Mouse (Mus musculus) thymus, postnatal 25 days (tissue): ENCODE results near the gene Zmat5.

Experiments used
- DNase-seq: peaks from one replicate; pipeline ENCODE4 v3.0.0; 2022

The Zmat5 gene

GRCm38 (mm10) chr11:4704072-4704964, at the start of gene Zmat5, which contains the start of gene Uqcr10:
Gene Zmat5, plus strand, starts transcription at chr11:4704678.
Gene Uqcr10, minus strand, starts transcription at chr11:4704342.
- DNase-seq: peak; percentile 91

- no peak for DNase-seq
Measured at GRCm38 (mm10) chr11:4659818-4660217, 44.7 kb upstream of the Zmat5 start.

- no peak for DNase-seq
Measured at GRCm38 (mm10) chr11:4660309-4661025, 44.0 kb upstream of the Zmat5 start.

- DNase-seq: no peak
Measured at GRCm38 (mm10) chr11:4661324-4661723, 43.2 kb upstream of the Zmat5 start.

GRCm38 (mm10) chr11:4661871-4662495, 42.5 kb upstream of the Zmat5 start:
- DNase-seq: no peak

- DNase-seq: no peak
Measured at GRCm38 (mm10) chr11:4662496-4662878, 42.0 kb upstream of the Zmat5 start.

- no peak for DNase-seq
Measured at GRCm38 (mm10) chr11:4671736-4672135, 32.7 kb upstream of the Zmat5 start.

- no peak for DNase-seq
Measured at GRCm38 (mm10) chr11:4674593-4674992, 29.9 kb upstream of the Zmat5 start.

GRCm38 (mm10) chr11:4675126-4675562, 29.3 kb upstream of the Zmat5 start:
- DNase-seq: no peak

GRCm38 (mm10) chr11:4675693-4676092, 28.8 kb upstream of the Zmat5 start:
- DNase-seq: no peak

- DNase-seq: no peak
Measured at GRCm38 (mm10) chr11:4677250-4677872, 27.1 kb upstream of the Zmat5 start.

- DNase-seq: no peak
Measured at GRCm38 (mm10) chr11:4678700-4679440, 25.6 kb upstream of the Zmat5 start.

- no peak for DNase-seq
Measured at GRCm38 (mm10) chr11:4679441-4679832, 25.0 kb upstream of the Zmat5 start.

GRCm38 (mm10) chr11:4680126-4680525, 24.4 kb upstream of the Zmat5 start:
- DNase-seq: no peak

GRCm38 (mm10) chr11:4683516-4683915, 21.0 kb upstream of the Zmat5 start:
- no peak for DNase-seq

GRCm38 (mm10) chr11:4684186-4684585, 20.3 kb upstream of the Zmat5 start:
- no peak for DNase-seq

- DNase-seq: no peak
Measured at GRCm38 (mm10) chr11:4685071-4685470, 19.4 kb upstream of the Zmat5 start.

- DNase-seq: no peak
Measured at GRCm38 (mm10) chr11:4685510-4685909, 19.0 kb upstream of the Zmat5 start.

- DNase-seq: no peak
Measured at GRCm38 (mm10) chr11:4687027-4687426, 17.5 kb upstream of the Zmat5 start.

- no peak for DNase-seq
Measured at GRCm38 (mm10) chr11:4687874-4688273, 16.6 kb upstream of the Zmat5 start.

GRCm38 (mm10) chr11:4688632-4689380, 15.7 kb upstream of the Zmat5 start:
- DNase-seq: no peak

- DNase-seq: no peak
Measured at GRCm38 (mm10) chr11:4690353-4690752, 14.1 kb upstream of the Zmat5 start.
